Mouse (Mus musculus): ENCODE measurements around the gene Naa80.

GRCm38 (mm10) chr9:107542352-107542686 is 36.4 kb upstream of the Naa80 start:
- no peak for TF ChIP-seq GATA1 (IDR thresholded peaks at IDR 0.05; ENCODE audit: low read length)
- TF ChIP-seq TAL1 (IDR thresholded peaks at IDR 0.05; ENCODE audit: low read length): no peak

Data from erythroblast, embryonic 14.5 days (primary cell).